Mouse (Mus musculus): ENCODE measurements around the gene Lman2.

DNA sequence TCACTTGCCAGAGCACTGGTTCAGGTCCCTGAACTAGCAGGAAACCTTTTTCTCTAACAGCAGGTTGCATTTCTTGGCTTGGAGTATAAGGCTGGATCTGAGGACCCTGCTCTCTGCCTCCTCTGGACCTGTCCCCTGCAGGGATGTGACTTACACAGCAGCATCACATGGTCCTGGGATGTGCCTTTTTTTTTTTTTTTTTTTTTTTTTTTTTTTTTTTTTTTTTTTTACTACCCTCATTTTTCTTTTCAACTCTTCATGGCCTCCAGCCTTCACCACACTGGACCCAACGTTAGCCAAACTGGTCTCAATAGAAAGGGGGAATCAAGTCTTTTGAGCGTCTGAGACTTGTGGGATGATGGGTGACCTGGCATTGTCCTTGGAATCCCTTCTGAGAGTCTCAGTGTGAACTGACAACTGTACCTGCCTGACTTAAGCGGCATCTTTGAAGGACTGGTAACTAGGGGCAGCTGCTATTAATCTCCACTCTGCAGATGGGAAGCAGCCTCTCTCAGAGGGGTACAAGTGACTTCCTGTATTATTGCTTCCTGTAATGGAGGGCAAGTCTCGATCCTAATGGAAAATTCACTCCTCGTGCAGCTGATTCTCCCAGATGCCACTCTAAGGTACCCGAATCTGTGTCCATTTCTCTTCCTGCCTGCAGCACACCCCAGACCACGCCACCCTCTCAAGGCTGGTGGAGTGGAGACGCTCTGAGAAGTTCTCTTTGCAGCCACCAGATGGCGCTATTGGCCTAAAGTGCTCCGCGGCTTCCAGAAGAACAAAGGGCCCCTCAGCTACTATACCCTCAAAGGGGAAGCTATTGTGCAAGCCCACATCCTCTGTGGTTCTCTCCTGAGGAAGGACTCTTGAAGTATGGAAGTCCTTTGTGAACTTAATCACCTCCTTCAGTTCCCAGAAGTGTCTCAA lies 42.5 kb upstream of the Lman2 start:
- TF ChIP-seq CTCF (IDR thresholded peaks at IDR 0.05; ENCODE audit: low read depth) (peak; percentile 92), EP300 (IDR thresholded peaks at IDR 0.05; ENCODE audit: low read depth) (no peak)

Measured in heart, postnatal 0 days (tissue).